Mouse (Mus musculus): ENCODE data around the gene Ifnab.

DNA sequence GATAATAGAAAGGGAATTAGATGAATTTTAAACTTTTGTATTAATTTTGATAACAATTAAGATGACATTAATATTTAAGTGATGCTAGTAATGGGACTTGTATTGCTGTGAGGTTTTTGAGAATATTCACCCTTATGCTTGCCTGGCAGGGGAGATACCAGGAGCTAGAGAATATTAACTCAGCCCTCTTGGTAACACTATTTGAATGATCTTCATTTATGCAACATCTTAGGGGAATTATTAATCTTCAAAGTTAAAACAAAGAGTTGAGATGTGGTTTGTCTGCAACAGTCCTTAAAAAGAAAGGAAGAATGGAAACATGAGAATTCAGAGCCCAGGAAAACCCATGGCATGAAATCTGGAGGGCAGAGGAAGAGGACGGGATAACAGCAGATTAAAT lies 8.1 kb upstream of the Ifnab start:
- TF ChIP-seq HCFC1 (IDR thresholded peaks at IDR 0.05; ENCODE audit: borderline replicate concordance, insufficient read depth, low read length) (no peak), ZNF384 (IDR thresholded peaks at IDR 0.05; ENCODE audit: low read depth, low read length) (no peak), ZC3H11A (IDR thresholded peaks at IDR 0.05; ENCODE audit: borderline replicate concordance, low read depth, low read length) (no peak), CHD2 (IDR thresholded peaks at IDR 0.05; ENCODE audit: low read depth, low read length) (no peak), MAFK (IDR thresholded peaks at IDR 0.05; ENCODE audit: insufficient read depth, low read depth, low read length) (no peak)
